Mouse (Mus musculus) heart, adult 2 months (tissue): Measurements from ENCODE around the gene Npas1.

Source experiments
- CTCF ChIP-seq: fragments of 200-600 bp; IDR thresholded peaks from 2 replicates; pipeline ENCODE4 v1.8.1; 2022; ENCODE audit warnings: antibody characterized with exemption, mild to moderate bottlenecking, moderate library complexity
- EP300 ChIP-seq: fragments of 200-500 bp; IDR thresholded peaks from 2 replicates; pipeline ENCODE4 v1.6.1; 2011; ENCODE audit warnings: low read depth, low read length, control low read depth; ENCODE audit not compliant: insufficient read depth
- POLR2A ChIP-seq: fragments of 200-500 bp; IDR thresholded peaks from 2 replicates; pipeline ENCODE4 v1.6.1; 2011; ENCODE audit warnings: mild to moderate bottlenecking, low read depth, low read length, control low read depth; ENCODE audit not compliant: insufficient read depth

DNA sequence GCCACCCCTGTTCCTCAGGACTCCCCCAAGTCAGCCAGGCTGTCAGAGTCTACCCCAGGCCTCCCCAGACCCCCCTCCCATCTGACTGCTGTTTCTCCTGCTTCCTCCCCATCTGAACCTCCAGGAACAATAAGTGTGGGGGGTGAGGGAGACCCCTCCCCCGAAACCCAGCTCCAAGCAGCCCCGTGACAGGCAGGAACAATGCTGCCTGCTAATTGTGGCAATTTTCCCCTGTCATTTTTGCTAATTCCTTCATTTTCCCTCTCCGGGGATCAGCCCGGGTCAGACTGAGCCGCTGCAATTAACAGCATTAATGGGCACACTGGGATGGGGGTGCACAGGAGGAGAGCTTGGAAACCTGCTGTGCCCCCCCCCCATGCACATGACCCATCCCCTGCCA lies 9.4 kb downstream of the Npas1 start:
- TF ChIP-seq EP300 (no peak), CTCF (no peak), POLR2A (no peak)
